Mouse (Mus musculus): ENCODE measurements around the gene Magi2. TPM values are rescaled to one million over a fixed set of nuclear protein-coding genes. Genes with fewer than 3 reads are reported as not detected.

Gene Magi2
- polyA plus RNA-seq, 1 experiment from 2014 or later = 1.9 TPM

- H3K9ac ChIP-seq (replicated peaks; ENCODE audit: low read depth) = no peak overlapping the region
- no peaks in the 10 kb centered on the region for H3K36me3 ChIP-seq (ENCODE audit: insufficient read depth, low read length)
- TF ChIP-seq EP300 (IDR thresholded peaks at IDR 0.05) = no peak
- no peaks in the 10 kb centered on the region for H3K4me1 ChIP-seq (ENCODE audit: insufficient read depth, low read depth, low read length)
- no peaks in the 10 kb centered on the region for H3K9me3 ChIP-seq (ENCODE audit: low read length)
- no peaks in the 10 kb centered on the region for H3K27me3 ChIP-seq (replicated peaks; ENCODE audit: insufficient read depth, low read length)
- H3K27ac ChIP-seq (ENCODE audit: low read length) = no peak overlapping the region
- WGBS = 83% methylated on average over 3 of the region's 3 CpGs
- DNase-seq (ENCODE audit: low spot score) (no peak), ATAC-seq (no peak)
- H3K4me3 ChIP-seq (ENCODE audit: low read depth, low read length) = no peak overlapping the region
- H3K4me2 ChIP-seq (replicated peaks; ENCODE audit: low read depth, low read length) = no peak overlapping the region
Observed at GRCm38 (mm10) chr5:20584769-20585168, 1357.9 kb downstream of the Magi2 start.

- Histone ChIP-seq H3K4me1 (ENCODE audit: insufficient read depth, low read depth, low read length) (no peaks in the 10 kb centered on the region), H3K4me3 (ENCODE audit: low read depth, low read length) (no peak overlapping the region), H3K27ac (ENCODE audit: low read length) (no peak overlapping the region), H3K4me2 (replicated peaks; ENCODE audit: low read depth, low read length) (no peak overlapping the region), H3K9ac (replicated peaks; ENCODE audit: low read depth) (no peak overlapping the region), H3K36me3 (ENCODE audit: insufficient read depth, low read length) (no peaks in the 10 kb centered on the region), H3K27me3 (replicated peaks; ENCODE audit: insufficient read depth, low read length) (no peaks in the 10 kb centered on the region), H3K9me3 (ENCODE audit: low read length) (no peaks in the 10 kb centered on the region)
- 11% methylated on average over 3 of the region's 3 CpGs for WGBS
- no peak for TF ChIP-seq CTCF (IDR thresholded peaks at IDR 0.05)
- DNase-seq (ENCODE audit: low spot score) = no peak
- ATAC-seq = no peak
Observed at GRCm38 (mm10) chr5:20589731-20590130, 1362.9 kb downstream of the Magi2 start.

- DNase-seq (ENCODE audit: low spot score) = no peak
- Histone ChIP-seq H3K4me3 (ENCODE audit: low read depth, low read length) (no peak overlapping the region), H3K4me2 (replicated peaks; ENCODE audit: low read depth, low read length) (no peak overlapping the region), H3K27ac (ENCODE audit: low read length) (no peak overlapping the region), H3K27me3 (replicated peaks; ENCODE audit: insufficient read depth, low read length) (no peaks in the 10 kb centered on the region), H3K4me1 (ENCODE audit: insufficient read depth, low read depth, low read length) (no peaks in the 10 kb centered on the region; the same call in 1 of the 2 replicates), H3K9ac (replicated peaks; ENCODE audit: low read depth) (no peak overlapping the region), H3K9me3 (ENCODE audit: low read length) (no peaks in the 10 kb centered on the region), H3K36me3 (ENCODE audit: insufficient read depth, low read length) (no peaks in the 10 kb centered on the region)
- WGBS = 64% methylated on average over 3 of the region's 3 CpGs
- ATAC-seq = no peak
- TF ChIP-seq EP300 (IDR thresholded peaks at IDR 0.05) (no peak), CTCF (IDR thresholded peaks at IDR 0.05) (no peak)
Observed at GRCm38 (mm10) chr5:20598196-20598595, 1371.4 kb downstream of the Magi2 start.

GRCm38 (mm10) chr5:20603756-20604469 is 1377.1 kb downstream of the Magi2 start:
- Histone ChIP-seq H3K9me3 (ENCODE audit: low read length) (no peaks in the 10 kb centered on the region), H3K36me3 (ENCODE audit: insufficient read depth, low read length) (no peaks in the 10 kb centered on the region), H3K4me3 (ENCODE audit: low read depth, low read length) (no peak overlapping the region), H3K27me3 (replicated peaks; ENCODE audit: insufficient read depth, low read length) (no peaks in the 10 kb centered on the region), H3K4me1 (ENCODE audit: insufficient read depth, low read depth, low read length) (no peaks in the 10 kb centered on the region; the same call in 1 of the 2 replicates), H3K27ac (ENCODE audit: low read length) (no peak overlapping the region), H3K4me2 (replicated peaks; ENCODE audit: low read depth, low read length) (no peak overlapping the region), H3K9ac (replicated peaks; ENCODE audit: low read depth) (no peak overlapping the region)
- 47% methylated on average over 7 of the region's 7 CpGs for WGBS
- no peak for ATAC-seq
- no peak for DNase-seq (ENCODE audit: low spot score)
- TF ChIP-seq CTCF (IDR thresholded peaks at IDR 0.05) (no peak), EP300 (IDR thresholded peaks at IDR 0.05) (no peak)

- H3K27ac ChIP-seq (ENCODE audit: low read length) = no peak overlapping the region
- DNase-seq (ENCODE audit: low spot score) (no peak), ATAC-seq (no peak)
- H3K9me3 ChIP-seq (ENCODE audit: low read length) = no peaks in the 10 kb centered on the region
- no peak overlapping the region for H3K4me3 ChIP-seq (ENCODE audit: low read depth, low read length)
- H3K4me1 ChIP-seq (ENCODE audit: insufficient read depth, low read depth, low read length) = no peaks in the 10 kb centered on the region; the same call in 1 of the 2 replicates
- no peaks in the 10 kb centered on the region for H3K36me3 ChIP-seq (ENCODE audit: insufficient read depth, low read length)
- no peak overlapping the region for H3K9ac ChIP-seq (replicated peaks; ENCODE audit: low read depth)
- TF ChIP-seq EP300 (IDR thresholded peaks at IDR 0.05) = no peak
- no peak for TF ChIP-seq CTCF (IDR thresholded peaks at IDR 0.05)
- H3K27me3 ChIP-seq (replicated peaks; ENCODE audit: insufficient read depth, low read length) = no peaks in the 10 kb centered on the region
- H3K4me2 ChIP-seq (replicated peaks; ENCODE audit: low read depth, low read length) = no peak overlapping the region
- WGBS = 80% methylated on average over 5 of the region's 5 CpGs
Observed at GRCm38 (mm10) chr5:20606497-20606896, 1379.7 kb downstream of the Magi2 start.

GRCm38 (mm10) chr5:20607503-20607902 is 1380.7 kb downstream of the Magi2 start:
- no peak overlapping the region for H3K9ac ChIP-seq (replicated peaks; ENCODE audit: low read depth)
- no peak overlapping the region for H3K27ac ChIP-seq (ENCODE audit: low read length)
- no peak for TF ChIP-seq CTCF (IDR thresholded peaks at IDR 0.05)
- H3K4me2 ChIP-seq (replicated peaks; ENCODE audit: low read depth, low read length) = no peak overlapping the region
- no peaks in the 10 kb centered on the region for H3K9me3 ChIP-seq (ENCODE audit: low read length)
- no peaks in the 10 kb centered on the region for H3K4me1 ChIP-seq (ENCODE audit: insufficient read depth, low read depth, low read length)
- no peaks in the 10 kb centered on the region for H3K27me3 ChIP-seq (replicated peaks; ENCODE audit: insufficient read depth, low read length)
- DNase-seq (ENCODE audit: low spot score) (no peak), ATAC-seq (no peak)
- no peaks in the 10 kb centered on the region for H3K36me3 ChIP-seq (ENCODE audit: insufficient read depth, low read length)
- 45% methylated on average over 1 of the region's 1 CpGs for WGBS
- H3K4me3 ChIP-seq (ENCODE audit: low read depth, low read length) = no peak overlapping the region

Data from lung, postnatal 0 days (tissue).